Comparison of ENCODE assay signal across 8 mouse cellular contexts in genomic region chr1:180945001-180945980, GRCm38 (mm10). TPM values are rescaled to one million over a fixed set of nuclear protein-coding genes. Genes with fewer than 3 reads are reported as not detected.
A peak's percentile ranks its signal among the peaks of the same experiment; 100 is the strongest.
DNase-seq lines count a peak whose midpoint lies in the region; ATAC-seq and TF ChIP-seq lines count a peak whose summit lies in the region.

No protein-coding gene starts in this region.

- H3K27ac ChIP-seq in hindbrain, embryonic 13.5 days: no peak overlapping the region
- H3K27ac ChIP-seq in limb, embryonic 11.5 days (replicated peaks; ENCODE audit: low read depth, low read length): peak overlapping the region; percentile 76
- H3K27ac ChIP-seq in midbrain, embryonic 14.5 days (replicated peaks; ENCODE audit: low read depth, low read length): no peak overlapping the region

- no peak overlapping the region for H3K4me3 ChIP-seq in hindbrain, embryonic 13.5 days
- H3K4me3 ChIP-seq in limb, embryonic 11.5 days (ENCODE audit: low read depth, low read length): peak overlapping the region; percentile 1; the same call in 1 of the 2 replicates
- H3K4me3 ChIP-seq in midbrain, embryonic 14.5 days (replicated peaks; ENCODE audit: low read depth, low read length): no peak overlapping the region

- no peak for TF ChIP-seq CTCF in brain, embryonic 14.5 days (IDR thresholded peaks at IDR 0.05; ENCODE audit: borderline replicate concordance, extremely low read depth, insufficient read depth, insufficient read length)

- peak overlapping the region; percentile 13; the same call in 1 of the 2 replicates for H3K4me2 ChIP-seq in hindbrain, embryonic 13.5 days
- H3K4me2 ChIP-seq in limb, embryonic 11.5 days (ENCODE audit: low read depth, severe bottlenecking): peak overlapping the region; percentile 31; the same call in 1 of the 2 replicates
- no peak overlapping the region for H3K4me2 ChIP-seq in midbrain, embryonic 14.5 days (ENCODE audit: low read length)

- DNase-seq in layer of hippocampus, adult 11-12 months (ENCODE audit: low spot score): peak; percentile 63
- no peak for DNase-seq in layer of hippocampus, adult 9-10 months (ENCODE audit: low spot score)
- peak; percentile 74 for DNase-seq in brain, embryonic 14.5 days (ENCODE audit: low read depth)
- peak; percentile 84 for DNase-seq in forelimb bud, embryonic 11.5 days (ENCODE audit: low read depth, low spot score)
- peak; percentile 78 for DNase-seq in limb, embryonic 11.5 days (ENCODE audit: low spot score)
- peak; percentile 46 for DNase-seq in midbrain, embryonic 14.5 days
- DNase-seq in yolk sac, embryonic 10.5 days (ENCODE audit: low spot score): peak; percentile 64

- ATAC-seq in hindbrain, embryonic 13.5 days (ENCODE audit: low FRiP score): peak; percentile 68; the same call in 1 of the 2 replicates
- ATAC-seq in limb, embryonic 11.5 days (ENCODE audit: insufficient number of reproducible peaks, low FRiP score, low TSS enrichment, low read depth): peak; percentile 90
- ATAC-seq in midbrain, embryonic 14.5 days (ENCODE audit: low FRiP score, low TSS enrichment): no peak

- H3K36me3 ChIP-seq in hindbrain, embryonic 13.5 days: no peaks in the 10 kb centered on the region
- H3K36me3 ChIP-seq in limb, embryonic 11.5 days (ENCODE audit: control insufficient read depth, insufficient read depth, low read length): no peaks in the 10 kb centered on the region
- no peaks in the 10 kb centered on the region for H3K36me3 ChIP-seq in midbrain, embryonic 14.5 days (ENCODE audit: control insufficient read depth, insufficient read depth, low read length)

- no peak for TF ChIP-seq POLR2A in brain, embryonic 14.5 days (IDR thresholded peaks at IDR 0.05; ENCODE audit: borderline replicate concordance, extremely low read depth, insufficient read depth, insufficient read length, poor library complexity, severe bottlenecking)

- no peak overlapping the region for H3K9ac ChIP-seq in hindbrain, embryonic 13.5 days
- no peak overlapping the region; the same call in 1 of the 2 replicates for H3K9ac ChIP-seq in limb, embryonic 11.5 days (ENCODE audit: low read length)
- H3K9ac ChIP-seq in midbrain, embryonic 14.5 days (replicated peaks; ENCODE audit: low read length): no peak overlapping the region

- peaks cover 52% of the 10 kb centered on the region for H3K27me3 ChIP-seq in hindbrain, embryonic 13.5 days
- H3K27me3 ChIP-seq in limb, embryonic 11.5 days (ENCODE audit: control insufficient read depth, insufficient read depth, low read length): peaks cover 19% of the 10 kb centered on the region
- H3K27me3 ChIP-seq in midbrain, embryonic 14.5 days (ENCODE audit: control insufficient read depth, insufficient read depth, low read length): peaks cover 45% of the 10 kb centered on the region

- peaks cover 29% of the 10 kb centered on the region for H3K4me1 ChIP-seq in hindbrain, embryonic 13.5 days (replicated peaks)
- peaks cover 14% of the 10 kb centered on the region for H3K4me1 ChIP-seq in limb, embryonic 11.5 days (ENCODE audit: control insufficient read depth, insufficient read depth, low read length)
- H3K4me1 ChIP-seq in midbrain, embryonic 14.5 days (ENCODE audit: control insufficient read depth, insufficient read depth, low read length): peaks cover 10% of the 10 kb centered on the region

- H3K9me3 ChIP-seq in hindbrain, embryonic 13.5 days: no peaks in the 10 kb centered on the region
- no peaks in the 10 kb centered on the region for H3K9me3 ChIP-seq in limb, embryonic 11.5 days (ENCODE audit: control insufficient read depth, low read length)
- no peaks in the 10 kb centered on the region for H3K9me3 ChIP-seq in midbrain, embryonic 14.5 days (ENCODE audit: control insufficient read depth, low read length)

- 32% methylated on average over 20 of the region's 20 CpGs for WGBS in hindbrain, embryonic 13.5 days
- 27% methylated on average over 20 of the region's 20 CpGs for WGBS in limb, embryonic 11.5 days
- 29% methylated on average over 20 of the region's 20 CpGs for WGBS in midbrain, embryonic 14.5 days

RNA-seq across cellular contexts. Expression of gene Tmem63a, which starts 3.1 kb away (rescaled TPM):
- polyA plus RNA-seq in brain, embryonic 14.5 days (2012; rRNA removed): 3.3 and 3.6 TPM in 2 replicates
- polyA plus RNA-seq in hindbrain, embryonic 13.5 days (2015; fragmentation: Nextera tagmentation; extraction: Ambion mirVana): 1.5 and 1.8 TPM in 2 replicates
- polyA plus RNA-seq in limb, embryonic 11.5 days (2014; fragmentation: Nextera tagmentation; extraction: Ambion mirVana): 5.6 and 6.1 TPM in 2 replicates
- 0.36 and 1.2 TPM in 2 replicates for polyA plus RNA-seq in midbrain, embryonic 14.5 days (2014; fragmentation: Nextera tagmentation; extraction: Ambion mirVana)

RNA-seq across cellular contexts. Expression of gene Lefty1, which starts 10.5 kb away (rescaled TPM):
- polyA plus RNA-seq in brain, embryonic 14.5 days (2012; rRNA removed): 1.1 and 1.3 TPM in 2 replicates
- polyA plus RNA-seq in hindbrain, embryonic 13.5 days (2015; fragmentation: Nextera tagmentation; extraction: Ambion mirVana): 0.23 and 0.58 TPM in 2 replicates
- polyA plus RNA-seq in limb, embryonic 11.5 days (2014; fragmentation: Nextera tagmentation; extraction: Ambion mirVana): 0.12 and 1.4 TPM in 2 replicates
- 0.28 TPM in 1 of 2 replicates, not detected in the other for polyA plus RNA-seq in midbrain, embryonic 14.5 days (2014; fragmentation: Nextera tagmentation; extraction: Ambion mirVana)

RNA-seq across cellular contexts. Expression of gene Pycr2, which starts 41.2 kb away (rescaled TPM):
- 45.7 and 65.9 TPM in 2 replicates for polyA plus RNA-seq in brain, embryonic 14.5 days (2012; rRNA removed)
- 74.1 and 78.7 TPM in 2 replicates for polyA plus RNA-seq in hindbrain, embryonic 13.5 days (2015; fragmentation: Nextera tagmentation; extraction: Ambion mirVana)
- 120 and 137 TPM in 2 replicates for polyA plus RNA-seq in limb, embryonic 11.5 days (2014; fragmentation: Nextera tagmentation; extraction: Ambion mirVana)
- polyA plus RNA-seq in midbrain, embryonic 14.5 days (2014; fragmentation: Nextera tagmentation; extraction: Ambion mirVana): 67.2 and 69.9 TPM in 2 replicates

RNA-seq across cellular contexts. Expression of gene Lefty2, which starts 52.4 kb away (rescaled TPM):
- polyA plus RNA-seq in brain, embryonic 14.5 days (2012; rRNA removed): 1.4 and 2.0 TPM in 2 replicates
- 0.26 and 0.63 TPM in 2 replicates for polyA plus RNA-seq in hindbrain, embryonic 13.5 days (2015; fragmentation: Nextera tagmentation; extraction: Ambion mirVana)
- polyA plus RNA-seq in limb, embryonic 11.5 days (2014; fragmentation: Nextera tagmentation; extraction: Ambion mirVana): 0.08 TPM in 1 of 2 replicates, not detected in the other
- 1.3 and 2.0 TPM in 2 replicates for polyA plus RNA-seq in midbrain, embryonic 14.5 days (2014; fragmentation: Nextera tagmentation; extraction: Ambion mirVana)
